Mouse (Mus musculus): ENCODE results near the gene Mvb12b. TPM values are rescaled to one million over a fixed set of nuclear protein-coding genes. Genes with fewer than 3 reads are reported as not detected.

Mvb12b gene
- polyA plus RNA-seq, 1 experiment from 2014 or later: 65.0 TPM

DNA sequence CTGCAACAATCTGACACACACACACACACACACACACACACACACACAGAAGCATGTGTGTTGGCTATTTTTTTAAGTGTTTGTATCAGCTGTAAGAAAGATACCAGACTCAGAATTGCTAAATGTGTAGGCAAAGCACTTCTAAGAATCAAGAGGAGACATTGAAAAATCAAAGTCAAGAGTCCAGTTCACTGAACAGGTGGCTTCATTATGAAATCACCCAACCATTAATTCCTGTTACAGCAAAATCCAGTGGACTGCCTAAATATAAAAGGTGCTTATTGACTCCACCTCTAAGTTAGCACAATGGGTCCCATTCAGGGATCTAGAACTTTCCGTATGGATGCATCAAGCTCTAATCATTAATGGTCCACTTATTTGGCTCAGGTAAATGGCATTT, 103.0 kb downstream of the Mvb12b start:
- Histone ChIP-seq H3K27me3 (no peaks in the 10 kb centered on the region), H3K9me3 (no peaks in the 10 kb centered on the region), H3K9ac (no peak overlapping the region), H3K27ac (peak overlapping the region; percentile 61), H3K4me1 (replicated peaks) (peaks cover 72% of the 10 kb centered on the region), H3K4me2 (no peak overlapping the region), H3K36me3 (peaks cover 2% of the 10 kb centered on the region), H3K4me3 (no peak overlapping the region)
- 51% methylated on average over 1 of the region's 1 CpGs for WGBS
- ATAC-seq (ENCODE audit: low FRiP score): no peak

DNA sequence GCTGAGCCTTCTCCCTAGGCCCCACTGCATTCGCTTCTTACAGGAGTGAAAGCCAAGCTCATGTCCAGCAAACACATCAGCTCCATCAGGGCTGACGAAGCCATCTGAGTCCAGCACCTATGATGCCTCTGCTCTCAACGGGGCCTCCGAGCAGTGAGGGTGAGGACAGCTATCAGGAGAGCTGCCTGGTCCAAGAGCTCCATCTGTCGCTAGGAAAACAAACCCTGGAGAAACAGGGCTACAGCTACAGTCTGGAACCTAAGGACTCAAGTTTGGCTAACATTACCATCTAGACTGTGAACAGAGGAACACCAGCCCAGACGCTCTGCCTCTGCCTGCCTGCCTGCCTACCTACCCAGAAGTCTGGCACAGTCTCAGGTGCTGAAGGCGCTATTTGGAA, 104.3 kb downstream of the Mvb12b start:
- H3K4me1 ChIP-seq (replicated peaks): peaks cover 70% of the 10 kb centered on the region
- H3K9me3 ChIP-seq: no peaks in the 10 kb centered on the region
- no peak overlapping the region for H3K4me2 ChIP-seq
- H3K27ac ChIP-seq: peak overlapping the region; percentile 61
- H3K27me3 ChIP-seq: no peaks in the 10 kb centered on the region
- H3K36me3 ChIP-seq: peaks cover 13% of the 10 kb centered on the region
- no peak for ATAC-seq (ENCODE audit: low FRiP score)
- 0 out of 2 replicates have a peak overlapping the region, but pooled peaks have one; percentile 25 for H3K9ac ChIP-seq
- H3K4me3 ChIP-seq: no peak overlapping the region
- 79% methylated on average over 7 of the region's 7 CpGs for WGBS

DNA sequence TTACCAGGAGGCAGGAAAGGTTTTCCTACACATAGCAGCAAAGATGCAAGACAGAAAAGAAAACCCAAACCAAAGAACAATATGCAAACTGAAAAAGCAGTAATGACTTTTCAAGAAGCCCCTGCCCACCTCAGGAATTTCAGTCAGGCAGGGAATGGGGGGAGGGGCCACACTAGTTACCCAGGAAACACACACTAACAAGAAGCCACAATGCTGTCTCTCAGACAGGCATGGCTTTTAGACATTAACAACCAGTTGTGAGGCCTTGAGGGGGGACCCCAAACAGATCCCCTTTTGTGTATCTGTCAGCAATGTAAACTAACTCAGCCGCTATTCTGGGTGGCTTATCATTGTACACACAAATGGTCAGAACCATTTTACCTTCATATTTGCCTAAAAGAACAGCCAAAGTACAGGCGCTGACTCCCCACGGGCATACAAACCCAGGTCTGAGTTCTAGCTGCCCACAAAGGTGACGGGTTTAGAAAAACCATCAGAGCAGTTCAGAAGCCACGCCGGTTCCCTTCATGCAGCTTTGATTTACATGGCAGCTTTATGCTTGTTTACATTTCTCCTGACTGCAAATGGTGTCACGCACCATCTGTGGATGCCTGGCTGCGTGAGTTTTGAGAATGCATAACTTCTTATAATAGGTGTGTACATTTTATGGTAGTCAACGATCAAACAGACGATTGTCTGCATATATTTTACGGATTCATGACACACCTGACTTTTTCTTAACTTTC, 105.9 kb downstream of the Mvb12b start:
- H3K9ac ChIP-seq: peak overlapping the region; percentile 39; the same call in 1 of the 2 replicates
- peaks cover 27% of the 10 kb centered on the region for H3K36me3 ChIP-seq
- H3K4me3 ChIP-seq: no peak overlapping the region
- H3K27me3 ChIP-seq: no peaks in the 10 kb centered on the region
- WGBS: 40% methylated on average over 11 of the region's 11 CpGs
- no peaks in the 10 kb centered on the region for H3K9me3 ChIP-seq
- peaks cover 55% of the 10 kb centered on the region for H3K4me1 ChIP-seq (replicated peaks)
- no peak overlapping the region for H3K4me2 ChIP-seq
- H3K27ac ChIP-seq: peak overlapping the region; percentile 78
- no peak for ATAC-seq (ENCODE audit: low FRiP score)

DNA sequence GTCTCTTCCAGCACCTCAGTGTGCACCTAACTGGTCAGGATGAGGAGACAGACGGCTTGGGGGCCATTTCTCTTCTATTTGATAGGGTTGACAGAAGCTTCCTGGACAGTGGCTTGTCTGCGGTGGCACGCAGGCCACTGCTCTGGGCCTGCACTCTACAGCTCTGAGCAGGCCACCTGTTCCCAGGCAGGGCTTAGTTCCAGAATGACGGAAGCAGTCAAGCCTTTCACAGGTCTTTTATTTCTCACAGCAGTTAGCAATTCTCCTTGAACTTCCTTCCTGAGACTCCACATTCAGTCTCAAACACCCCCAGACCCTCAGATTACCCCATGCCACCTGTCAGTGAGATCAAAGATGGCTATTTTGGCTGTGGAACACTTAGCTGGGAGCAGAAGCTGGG, 109.3 kb downstream of the Mvb12b start:
- 99% methylated on average over 4 of the region's 4 CpGs for WGBS
- H3K4me1 ChIP-seq (replicated peaks): peaks cover 44% of the 10 kb centered on the region
- H3K4me3 ChIP-seq: no peak overlapping the region
- no peak for ATAC-seq (ENCODE audit: low FRiP score)
- no peaks in the 10 kb centered on the region for H3K27me3 ChIP-seq
- H3K4me2 ChIP-seq: no peak overlapping the region
- peaks cover 35% of the 10 kb centered on the region for H3K36me3 ChIP-seq
- H3K27ac ChIP-seq: no peak overlapping the region
- no peaks in the 10 kb centered on the region for H3K9me3 ChIP-seq
- H3K9ac ChIP-seq: no peak overlapping the region

DNA sequence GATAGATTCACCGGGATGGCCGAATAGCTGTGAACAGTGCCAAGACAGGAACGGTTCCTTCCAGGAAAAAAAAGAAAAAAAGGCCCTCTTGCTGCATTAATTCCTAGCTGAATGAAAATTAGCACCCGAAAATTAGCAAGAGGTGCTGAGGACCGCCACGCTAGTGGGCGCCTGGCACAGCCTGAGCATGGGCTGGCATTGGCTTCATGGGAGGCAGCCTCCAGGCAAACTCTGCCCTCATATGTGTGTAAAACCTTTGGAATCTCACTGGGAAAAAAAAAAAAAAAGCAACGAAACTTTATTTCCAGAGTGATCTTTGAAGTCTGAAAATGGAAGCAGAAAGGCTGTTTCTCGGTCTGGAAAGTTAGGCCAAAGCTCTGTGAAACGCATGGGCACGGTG, 110.7 kb downstream of the Mvb12b start:
- 97% methylated on average over 11 of the region's 11 CpGs for WGBS
- Histone ChIP-seq H3K4me1 (replicated peaks) (peaks cover 49% of the 10 kb centered on the region), H3K36me3 (peaks cover 35% of the 10 kb centered on the region), H3K9me3 (no peaks in the 10 kb centered on the region), H3K27ac (no peak overlapping the region), H3K4me3 (no peak overlapping the region), H3K27me3 (no peaks in the 10 kb centered on the region), H3K9ac (no peak overlapping the region), H3K4me2 (no peak overlapping the region)
- no peak for ATAC-seq (ENCODE audit: low FRiP score)

DNA sequence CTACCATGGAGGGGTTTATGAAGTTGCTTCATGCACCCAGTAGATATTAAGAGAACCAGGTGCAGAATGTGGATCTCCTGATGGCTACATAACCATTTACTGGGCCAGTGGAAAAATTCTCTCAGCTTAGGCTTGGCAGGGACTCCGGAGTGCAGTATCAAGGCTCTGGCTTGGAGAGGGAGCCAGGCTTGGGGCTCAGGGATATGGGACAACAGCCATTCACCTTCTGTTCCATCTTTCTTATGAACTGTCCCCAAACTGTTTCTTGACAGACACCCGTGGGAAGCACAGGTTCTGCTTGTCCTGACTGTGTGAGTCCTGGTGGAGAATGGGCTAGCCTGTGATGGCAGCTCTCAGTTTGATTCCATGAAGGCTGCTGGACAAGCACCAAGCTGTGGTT, 112.9 kb downstream of the Mvb12b start:
- ATAC-seq (ENCODE audit: low FRiP score): no peak
- Histone ChIP-seq H3K4me1 (replicated peaks) (peaks cover 53% of the 10 kb centered on the region), H3K27me3 (no peaks in the 10 kb centered on the region), H3K27ac (peak overlapping the region; percentile 55; the same call in 1 of the 2 replicates), H3K36me3 (peaks cover 35% of the 10 kb centered on the region), H3K4me2 (no peak overlapping the region), H3K4me3 (no peak overlapping the region), H3K9me3 (no peaks in the 10 kb centered on the region), H3K9ac (0 out of 2 replicates have a peak overlapping the region, but pooled peaks have one; percentile 39)
- WGBS: 88% methylated on average over 2 of the region's 2 CpGs

DNA sequence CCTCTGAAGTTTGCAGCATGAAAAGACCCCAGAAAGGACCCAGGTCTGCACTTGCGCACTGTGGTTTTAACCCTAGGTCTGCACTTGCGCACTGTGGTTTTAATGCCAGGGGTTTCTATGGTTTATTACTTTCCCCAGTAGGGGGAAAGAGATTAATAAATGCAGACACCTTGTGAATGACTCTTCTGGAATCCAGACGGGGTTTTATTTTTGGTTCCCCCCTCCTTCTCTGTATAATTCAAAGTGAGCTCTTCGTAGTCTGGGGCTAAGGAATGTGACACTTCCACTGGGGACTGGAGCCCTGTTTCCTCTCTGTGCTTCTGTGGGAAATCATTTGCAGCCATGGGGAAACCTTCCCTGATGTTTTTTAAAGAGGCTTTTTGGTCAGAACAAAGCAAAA, 113.6 kb downstream of the Mvb12b start:
- ATAC-seq (ENCODE audit: low FRiP score): no peak

DNA sequence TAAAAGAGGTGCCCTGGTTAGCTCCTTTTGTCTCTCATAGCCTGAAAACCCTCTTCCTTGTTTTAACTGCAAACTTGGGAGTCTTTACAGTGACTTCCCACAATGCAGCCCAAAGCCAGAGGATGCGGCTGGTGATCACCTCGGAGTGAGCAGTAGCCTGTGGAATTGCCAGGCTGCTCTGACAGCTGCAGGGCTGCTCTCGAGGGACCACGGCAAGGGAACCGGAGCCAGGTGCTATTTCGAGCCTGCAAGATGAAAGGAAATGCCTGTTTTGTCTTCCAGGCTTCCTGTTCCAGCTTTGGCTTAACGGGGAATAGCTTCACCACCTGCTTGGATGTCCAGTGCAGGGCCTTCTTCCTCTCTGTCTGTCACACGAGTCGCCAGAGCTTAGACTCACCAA, 115.3 kb downstream of the Mvb12b start:
- Histone ChIP-seq H3K4me2 (no peak overlapping the region), H3K27me3 (no peaks in the 10 kb centered on the region), H3K36me3 (peaks cover 14% of the 10 kb centered on the region), H3K4me1 (replicated peaks) (peaks cover 64% of the 10 kb centered on the region), H3K9me3 (no peaks in the 10 kb centered on the region), H3K27ac (peak overlapping the region; percentile 78), H3K4me3 (no peak overlapping the region), H3K9ac (no peak overlapping the region)
- WGBS: 41% methylated on average over 9 of the region's 9 CpGs
- ATAC-seq (ENCODE audit: low FRiP score): no peak

More for the DNA sequence above, 113.6 kb downstream of the Mvb12b start:
- H3K27ac ChIP-seq: peak overlapping the region; percentile 78
- H3K4me2 ChIP-seq: no peak overlapping the region
- H3K36me3 ChIP-seq: peaks cover 28% of the 10 kb centered on the region
- H3K27me3 ChIP-seq: no peaks in the 10 kb centered on the region
- 52% methylated on average over 4 of the region's 4 CpGs for WGBS
- no peak overlapping the region for H3K9ac ChIP-seq
- H3K4me1 ChIP-seq (replicated peaks): peaks cover 54% of the 10 kb centered on the region
- no peak overlapping the region for H3K4me3 ChIP-seq
- H3K9me3 ChIP-seq: no peaks in the 10 kb centered on the region

DNA sequence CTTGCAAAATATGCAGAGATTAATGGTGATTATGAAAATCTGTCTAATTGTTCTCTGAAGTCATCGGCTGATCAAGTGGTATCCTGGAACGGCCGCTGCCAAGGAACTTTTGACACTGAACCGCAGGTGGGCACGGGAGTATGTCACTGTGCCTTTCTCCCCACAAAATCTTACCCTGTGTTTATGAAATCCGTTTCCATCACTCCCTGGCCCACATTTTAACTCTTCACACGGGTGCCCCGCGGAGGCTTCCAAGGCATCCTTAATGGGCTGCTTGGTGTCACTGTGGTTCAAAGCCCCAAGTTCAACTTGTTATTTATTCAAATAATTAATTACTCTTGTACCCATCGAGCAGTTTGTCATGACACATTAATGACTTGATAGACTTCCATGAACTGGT, 116.4 kb downstream of the Mvb12b start:
- H3K27me3 ChIP-seq: no peaks in the 10 kb centered on the region
- H3K9ac ChIP-seq: no peak overlapping the region
- peaks cover 5% of the 10 kb centered on the region; the same call in 1 of the 2 replicates for H3K36me3 ChIP-seq
- H3K4me2 ChIP-seq: no peak overlapping the region
- no peak for ATAC-seq (ENCODE audit: low FRiP score)
- no peaks in the 10 kb centered on the region for H3K9me3 ChIP-seq
- H3K27ac ChIP-seq: no peak overlapping the region; the same call in 1 of the 2 replicates
- WGBS: 62% methylated on average over 10 of the region's 10 CpGs
- H3K4me1 ChIP-seq (replicated peaks): peaks cover 67% of the 10 kb centered on the region
- H3K4me3 ChIP-seq: no peak overlapping the region

DNA sequence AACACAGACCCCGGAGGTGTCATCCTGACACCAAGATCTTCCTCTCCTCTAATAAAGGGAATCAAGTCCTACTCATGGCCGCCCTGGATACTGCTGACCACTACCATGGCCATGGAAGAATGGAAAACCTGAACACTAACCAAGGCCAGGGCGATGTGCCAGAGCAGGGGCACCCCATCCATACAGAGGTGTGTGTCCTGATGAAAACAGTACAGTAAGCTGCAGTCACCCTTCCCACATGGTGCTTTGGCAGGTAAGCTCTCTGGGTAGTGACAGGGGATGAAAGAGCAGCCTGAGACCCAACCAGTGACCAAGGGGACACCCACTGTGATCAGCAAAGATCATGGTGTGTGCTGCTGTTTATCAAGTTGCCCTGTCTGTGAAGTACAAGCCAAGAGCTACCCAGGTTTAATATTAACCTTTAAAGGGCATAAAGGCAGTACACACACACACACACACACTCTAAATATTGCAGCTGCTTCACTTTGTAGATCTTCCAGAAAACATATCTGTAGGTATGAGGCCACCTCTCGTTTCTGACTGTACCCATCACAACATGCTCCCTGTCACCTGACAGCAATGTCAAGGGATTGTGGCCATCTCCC, 117.1 kb downstream of the Mvb12b start:
- Histone ChIP-seq H3K4me1 (replicated peaks) (peaks cover 67% of the 10 kb centered on the region), H3K27ac (no peak overlapping the region; the same call in 1 of the 2 replicates), H3K4me3 (no peak overlapping the region), H3K4me2 (no peak overlapping the region), H3K36me3 (peaks cover 5% of the 10 kb centered on the region; the same call in 1 of the 2 replicates), H3K9me3 (no peaks in the 10 kb centered on the region), H3K9ac (no peak overlapping the region), H3K27me3 (no peaks in the 10 kb centered on the region)
- no peak for ATAC-seq (ENCODE audit: low FRiP score)
- 91% methylated on average over 4 of the region's 4 CpGs for WGBS

DNA sequence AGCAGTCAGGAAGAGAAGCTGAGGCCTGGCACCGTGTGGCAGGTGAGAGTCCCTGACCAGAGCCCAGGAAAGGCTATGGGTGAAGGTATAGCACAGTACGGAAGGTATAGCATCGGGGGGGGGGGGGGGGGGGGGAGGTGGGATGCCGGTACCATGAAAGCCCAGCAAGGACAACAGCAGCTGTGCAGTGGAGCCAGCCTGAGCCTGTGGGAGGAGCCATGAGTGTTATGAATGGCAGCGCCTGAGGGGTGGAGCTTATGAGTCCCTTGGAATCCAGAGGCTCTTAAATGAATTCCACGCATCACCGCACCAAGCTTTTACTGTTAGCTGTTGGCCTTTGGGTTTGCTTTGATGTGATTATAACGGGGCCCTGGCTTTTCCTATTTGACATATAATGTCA, 123.3 kb downstream of the Mvb12b start:
- H3K4me1 ChIP-seq (replicated peaks): peaks cover 43% of the 10 kb centered on the region
- no peaks in the 10 kb centered on the region for H3K27me3 ChIP-seq
- peak overlapping the region; percentile 37; the same call in 1 of the 2 replicates for H3K27ac ChIP-seq
- no peak overlapping the region for H3K4me3 ChIP-seq
- H3K9ac ChIP-seq: no peak overlapping the region
- peak; percentile 41; the same call in 1 of the 2 replicates for ATAC-seq (ENCODE audit: low FRiP score)
- no peaks in the 10 kb centered on the region for H3K9me3 ChIP-seq
- H3K36me3 ChIP-seq: peaks cover 11% of the 10 kb centered on the region; the same call in 1 of the 2 replicates
- WGBS: 25% methylated on average over 7 of the region's 8 CpGs
- H3K4me2 ChIP-seq: no peak overlapping the region

DNA sequence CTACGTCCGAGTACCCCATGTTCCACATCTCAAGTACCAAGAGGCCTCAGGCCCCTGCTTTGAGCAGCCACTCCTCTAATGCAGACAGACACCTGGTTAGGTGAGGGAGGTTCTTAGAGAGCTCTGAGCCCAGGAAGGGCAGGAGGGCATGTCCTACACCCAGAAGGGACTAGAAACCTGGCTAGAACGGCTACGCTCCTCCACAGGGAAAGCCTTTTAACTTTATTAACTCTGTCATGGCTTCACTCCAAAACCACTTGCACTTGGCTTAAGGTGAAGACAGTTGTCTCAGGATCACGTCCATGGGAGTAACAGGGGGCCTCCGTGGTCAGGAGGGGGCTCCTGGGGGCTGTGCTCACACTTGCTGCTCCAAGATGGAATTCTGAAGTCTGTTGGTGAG, 125.5 kb downstream of the Mvb12b start:
- H3K9me3 ChIP-seq: no peaks in the 10 kb centered on the region
- H3K4me1 ChIP-seq (replicated peaks): peaks cover 38% of the 10 kb centered on the region
- ATAC-seq (ENCODE audit: low FRiP score): no peak
- no peaks in the 10 kb centered on the region for H3K27me3 ChIP-seq
- no peak overlapping the region for H3K9ac ChIP-seq
- H3K36me3 ChIP-seq: peaks cover 15% of the 10 kb centered on the region; the same call in 1 of the 2 replicates
- H3K4me2 ChIP-seq: no peak overlapping the region
- no peak overlapping the region for H3K27ac ChIP-seq
- no peak overlapping the region for H3K4me3 ChIP-seq
- WGBS: 73% methylated on average over 6 of the region's 6 CpGs

All from hindbrain, embryonic 13.5 days (tissue).